Mouse (Mus musculus) limb, embryonic 14.5 days (tissue): Measurements from ENCODE around the gene Ank3. TPM values are rescaled to one million over a fixed set of nuclear protein-coding genes. Genes with fewer than 3 reads are reported as not detected.

ENCODE experiments used
- ATAC-seq: fragments of 200-750 bp; cut with Nextera tagmentation; 2 replicates; pipeline ENCODE4 v1.8.0; 2017; ENCODE audit warnings: low read depth, moderate number of reproducible peaks, moderate TSS enrichment; ENCODE audit not compliant: low FRiP score
- DNase-seq: peaks from one replicate; pipeline ENCODE4 v3.0.0-alpha.2; 2015; ENCODE audit warnings: low spot score
- H3K27ac ChIP-seq: fragments of 300-500 bp; sonication (generic); replicated peaks from 2 replicates; pipeline ENCODE4 v1.5.1; 2014; ENCODE audit warnings: low read depth, mild to moderate bottlenecking, low read length, moderate library complexity, mixed read lengths
- H3K27me3 ChIP-seq: fragments of 300-500 bp; sonication (generic); 2 replicates; pipeline ENCODE4 v1.6.1; 2014; ENCODE audit warnings: low read length, mixed read lengths; ENCODE audit not compliant: control insufficient read depth, insufficient read depth
- H3K36me3 ChIP-seq: fragments of 300-500 bp; sonication (generic); 2 replicates; pipeline ENCODE4 v1.6.1; 2014; ENCODE audit warnings: mild to moderate bottlenecking, low read length, moderate library complexity, mixed read lengths; ENCODE audit not compliant: control insufficient read depth, insufficient read depth
- H3K4me1 ChIP-seq: fragments of 300-500 bp; sonication (generic); 2 replicates; pipeline ENCODE4 v1.6.1; 2014; ENCODE audit warnings: antibody characterized with exemption, low read length, mixed read lengths; ENCODE audit not compliant: control insufficient read depth, insufficient read depth
- H3K4me2 ChIP-seq: fragments of 300-500 bp; sonication (generic); replicated peaks from 2 replicates; pipeline ENCODE4 v1.6.1; 2014; ENCODE audit warnings: low read depth, mild to moderate bottlenecking, low read length, moderate library complexity; ENCODE audit not compliant: severe bottlenecking
- H3K4me3 ChIP-seq: fragments of 300-500 bp; sonication (generic); replicated peaks from 2 replicates; pipeline ENCODE4 v1.5.1; 2014; ENCODE audit warnings: low read length
- H3K9ac ChIP-seq: fragments of 300-500 bp; sonication (generic); 2 replicates; pipeline ENCODE4 v1.6.1; 2014; ENCODE audit warnings: mild to moderate bottlenecking, low read depth, low read length, moderate library complexity; ENCODE audit not compliant: severe bottlenecking
- H3K9me3 ChIP-seq: fragments of 300-500 bp; sonication (generic); 2 replicates; pipeline ENCODE4 v1.6.1; 2016; ENCODE audit warnings: low read length; ENCODE audit not compliant: control insufficient read depth
- POLR2A ChIP-seq: fragments of 200-500 bp; IDR thresholded peaks from 2 replicates; pipeline ENCODE4 v1.8.0; 2012; ENCODE audit warnings: inconsistent platforms, mild to moderate bottlenecking, moderate library complexity, borderline replicate concordance; ENCODE audit not compliant: insufficient read depth, insufficient read length; ENCODE audit errors: extremely low read depth
- WGBS: fragments of 180-500 bp; shearing (Covaris S2); extraction: QIAGEN DNeasy Blood & Tissue Kit; methylation state at CpG from one replicate; pipeline ENCODE4 v1.1.7; 2014; 5-methylcytosine and 5-hydroxymethylcytosine counted together
- polyA plus RNA-seq, 2 experiments: library from polyadenylated mRNA; depleted of rRNA in 1 of 2; stranded (reverse) in 1 of 2; unstranded in 1 of 2; fragments of >200 nt; fragmentation: Nextera tagmentation in 1 of 2; extraction: Ambion mirVana in 1 of 2; gene quantifications; 2 replicates each; pipeline versions ENCODE4 v1.2.1 to v1.2.3; 2012 to 2014

The Ank3 gene
- polyA plus RNA-seq, 2 experiments = 14.8 to 25.2 TPM

- DNase-seq = no peak
- Histone ChIP-seq H3K4me1 (no peaks in the 10 kb centered on the region), H3K9ac (no peak overlapping the region), H3K9me3 (no peaks in the 10 kb centered on the region), H3K27ac (no peak overlapping the region), H3K4me3 (no peak overlapping the region), H3K4me2 (no peak overlapping the region), H3K27me3 (no peaks in the 10 kb centered on the region), H3K36me3 (peaks cover 7% of the 10 kb centered on the region; the same call in 1 of the 2 replicates)
- WGBS = 30% methylated on average over 5 of the region's 5 CpGs
- no peak for TF ChIP-seq POLR2A
- ATAC-seq = no peak
Observed at GRCm38 (mm10) chr10:70011738-70012137, 613.2 kb downstream of the Ank3 start.

DNA sequence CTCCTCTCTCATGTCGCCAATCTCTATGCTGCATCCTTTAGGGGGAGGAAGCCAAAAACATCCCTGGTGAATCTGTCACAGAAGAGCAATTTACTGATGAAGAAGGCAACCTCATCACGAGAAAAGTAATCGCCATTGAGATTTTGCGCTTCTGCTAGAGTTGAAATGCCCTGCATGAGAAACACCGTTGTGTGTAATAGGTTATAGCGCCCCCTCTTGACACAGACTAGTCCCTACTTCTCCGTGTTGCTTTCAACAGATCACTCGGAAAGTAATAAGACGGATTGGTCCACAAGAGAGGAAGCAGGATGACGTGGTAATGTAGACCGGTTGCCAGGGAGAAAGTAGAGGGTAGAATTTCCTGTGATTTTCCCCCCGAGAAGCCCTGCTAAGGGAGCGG, 615.4 kb downstream of the Ank3 start:
- no peaks in the 10 kb centered on the region for H3K4me1 ChIP-seq
- no peak overlapping the region for H3K27ac ChIP-seq
- no peaks in the 10 kb centered on the region for H3K27me3 ChIP-seq
- peaks cover 6% of the 10 kb centered on the region; the same call in 1 of the 2 replicates for H3K36me3 ChIP-seq
- ATAC-seq = no peak
- H3K9ac ChIP-seq = no peak overlapping the region
- TF ChIP-seq POLR2A = no peak
- 89% methylated on average over 13 of the region's 13 CpGs for WGBS
- H3K4me2 ChIP-seq = no peak overlapping the region
- no peak for DNase-seq
- no peaks in the 10 kb centered on the region for H3K9me3 ChIP-seq
- H3K4me3 ChIP-seq = no peak overlapping the region

DNA sequence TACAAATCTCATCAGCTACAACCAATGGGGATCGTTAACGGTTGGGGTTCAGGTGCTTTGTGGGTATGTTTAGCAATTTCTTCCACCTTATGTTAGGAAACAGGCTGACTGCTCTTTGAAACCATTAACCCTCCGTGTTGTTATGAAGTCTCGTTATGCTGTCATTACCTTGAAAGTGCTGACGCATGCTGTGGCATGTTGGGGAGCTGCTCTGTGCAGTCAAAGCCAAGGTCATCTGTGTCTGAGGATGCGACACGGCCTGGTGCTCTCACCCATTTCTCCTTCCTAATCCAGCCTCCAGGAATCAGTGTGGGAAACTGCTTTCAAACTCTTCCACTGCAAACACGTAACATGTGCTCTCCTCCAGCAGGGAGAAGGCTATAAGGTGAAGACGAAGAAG, 616.6 kb downstream of the Ank3 start:
- WGBS = 69% methylated on average over 9 of the region's 9 CpGs
- ATAC-seq (no peak), DNase-seq (no peak)
- Histone ChIP-seq H3K36me3 (peaks cover 4% of the 10 kb centered on the region; the same call in 1 of the 2 replicates), H3K4me3 (no peak overlapping the region), H3K9ac (no peak overlapping the region), H3K27me3 (no peaks in the 10 kb centered on the region), H3K4me1 (no peaks in the 10 kb centered on the region), H3K4me2 (no peak overlapping the region), H3K27ac (no peak overlapping the region), H3K9me3 (no peaks in the 10 kb centered on the region; the same call in 1 of the 2 replicates)
- no peak for TF ChIP-seq POLR2A

DNA sequence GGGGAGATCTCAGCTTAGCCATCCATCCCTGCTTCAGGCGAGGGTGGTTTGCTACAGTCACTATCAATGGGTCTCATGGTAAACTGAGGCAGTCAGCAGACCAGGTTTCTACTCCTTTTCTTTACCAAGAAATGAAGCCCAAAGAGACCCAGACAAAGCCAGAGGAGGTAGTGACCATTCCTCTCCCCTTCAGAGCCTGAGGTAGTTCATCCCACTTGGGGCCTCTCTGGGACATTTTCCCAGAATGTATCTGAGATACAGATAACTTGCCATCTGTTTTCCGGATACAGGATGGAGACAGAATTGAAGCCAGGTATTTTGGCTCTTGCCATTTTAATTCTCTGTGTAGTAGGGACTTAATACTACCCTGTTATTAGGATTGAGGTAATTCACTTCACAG, 620.1 kb downstream of the Ank3 start:
- Histone ChIP-seq H3K4me1 (no peaks in the 10 kb centered on the region), H3K4me3 (no peak overlapping the region), H3K9me3 (no peaks in the 10 kb centered on the region; the same call in 1 of the 2 replicates), H3K36me3 (no peaks in the 10 kb centered on the region), H3K27me3 (no peaks in the 10 kb centered on the region), H3K9ac (no peak overlapping the region), H3K4me2 (no peak overlapping the region), H3K27ac (no peak overlapping the region)
- no peak for DNase-seq
- TF ChIP-seq POLR2A = no peak
- ATAC-seq = no peak
- 74% methylated on average over 2 of the region's 2 CpGs for WGBS

DNA sequence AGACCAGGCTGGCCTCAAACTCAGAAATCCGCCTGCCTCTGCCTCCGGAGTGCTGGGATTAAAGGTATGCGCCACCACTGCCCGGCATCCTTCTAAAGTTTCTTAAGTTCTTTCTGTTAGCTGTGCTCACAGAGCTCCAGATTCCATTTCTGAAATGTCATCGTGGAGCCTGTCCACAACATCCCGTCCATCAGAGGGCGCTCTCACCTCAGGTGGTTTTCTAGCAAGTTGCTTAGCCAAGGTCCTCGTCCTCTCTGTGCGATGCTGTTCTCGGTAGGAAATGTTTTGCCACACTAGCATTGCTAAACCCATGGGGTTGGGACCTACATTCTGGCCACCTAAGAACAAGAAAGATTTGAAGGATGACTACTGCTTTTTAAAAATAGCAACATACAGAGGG, 623.1 kb downstream of the Ank3 start:
- Histone ChIP-seq H3K27ac (no peak overlapping the region), H3K27me3 (no peaks in the 10 kb centered on the region), H3K9ac (no peak overlapping the region), H3K4me2 (no peak overlapping the region), H3K4me3 (no peak overlapping the region), H3K36me3 (no peaks in the 10 kb centered on the region), H3K9me3 (no peaks in the 10 kb centered on the region; the same call in 1 of the 2 replicates), H3K4me1 (no peaks in the 10 kb centered on the region)
- WGBS = 88% methylated on average over 10 of the region's 10 CpGs
- TF ChIP-seq POLR2A = no peak
- ATAC-seq (no peak), DNase-seq (no peak)

DNA sequence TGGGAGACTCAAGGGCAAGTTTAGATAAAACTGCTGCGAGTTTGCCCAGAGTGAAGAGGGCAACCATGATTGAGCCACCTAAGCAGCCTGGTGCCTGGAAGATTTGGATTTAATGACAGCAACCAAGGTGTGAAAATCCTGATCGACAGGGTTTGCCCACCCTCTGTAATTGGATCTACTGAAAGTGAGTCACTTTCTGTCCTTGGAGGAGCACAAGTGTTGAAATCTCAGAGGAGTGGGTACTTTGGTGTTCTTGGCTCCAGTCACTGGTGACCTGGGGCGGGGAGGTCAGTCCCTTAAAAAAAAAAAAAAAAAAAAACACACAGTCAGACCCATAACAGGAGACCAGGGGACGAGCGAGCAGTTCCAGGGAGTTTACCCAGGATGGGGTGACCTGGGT, 624.0 kb downstream of the Ank3 start:
- H3K4me3 ChIP-seq = no peak overlapping the region
- no peak overlapping the region for H3K9ac ChIP-seq
- TF ChIP-seq POLR2A = no peak
- H3K27me3 ChIP-seq = no peaks in the 10 kb centered on the region
- DNase-seq (no peak), ATAC-seq (no peak)
- no peaks in the 10 kb centered on the region for H3K36me3 ChIP-seq
- H3K4me1 ChIP-seq = no peaks in the 10 kb centered on the region
- no peak overlapping the region for H3K27ac ChIP-seq
- H3K4me2 ChIP-seq = no peak overlapping the region
- no peaks in the 10 kb centered on the region; the same call in 1 of the 2 replicates for H3K9me3 ChIP-seq
- WGBS = 58% methylated on average over 5 of the region's 5 CpGs
